Mouse (Mus musculus) adrenal gland, postnatal 36 days (tissue): ENCODE results near the gene Sepsecs. TPM values are rescaled to one million over a fixed set of nuclear protein-coding genes. Genes with fewer than 3 reads are reported as not detected.
"Not testable (repeated sequence)": the region's sequence is repeated elsewhere in the genome, so short reads cannot be mapped to it uniquely, and the experiment has no call there.

ENCODE experiments used
- DNase-seq, 2 experiments: peaks; one replicate each; pipeline ENCODE4 v3.0.0; 2021; ENCODE audit warnings: mixed read lengths in 1 of 2
- long read RNA-seq, 2 experiments: library from polyadenylated mRNA; stranded (forward); transcript quantifications; one replicate each; pipeline ENCODE4 v2.0.0; 2021; ENCODE audit warnings: borderline sequencing depth in 2 of 2
- total RNA-seq, 2 experiments: library from RNA; stranded (reverse); gene quantifications; 2 replicates each; pipeline ENCODE4 v1.2.3; 2021

The Sepsecs gene
- total RNA-seq = 10 to 100 TPM; 15.0 to 18.7 TPM
- long read RNA-seq, experiment 1, full-length matches to known transcripts = 7 of 7 reads
- long read RNA-seq, experiment 1, partial matches to known transcripts = 0 of 7 reads
- long read RNA-seq, experiment 1, other reads (novel, unspliced or antisense) = 0 of 7 reads
- long read RNA-seq, experiment 2, full-length matches to known transcripts = 1 of 2 reads
- long read RNA-seq, experiment 2, partial matches to known transcripts = 0 of 2 reads
- long read RNA-seq, experiment 2, other reads (novel, unspliced or antisense) = 1 of 2 reads

DNA sequence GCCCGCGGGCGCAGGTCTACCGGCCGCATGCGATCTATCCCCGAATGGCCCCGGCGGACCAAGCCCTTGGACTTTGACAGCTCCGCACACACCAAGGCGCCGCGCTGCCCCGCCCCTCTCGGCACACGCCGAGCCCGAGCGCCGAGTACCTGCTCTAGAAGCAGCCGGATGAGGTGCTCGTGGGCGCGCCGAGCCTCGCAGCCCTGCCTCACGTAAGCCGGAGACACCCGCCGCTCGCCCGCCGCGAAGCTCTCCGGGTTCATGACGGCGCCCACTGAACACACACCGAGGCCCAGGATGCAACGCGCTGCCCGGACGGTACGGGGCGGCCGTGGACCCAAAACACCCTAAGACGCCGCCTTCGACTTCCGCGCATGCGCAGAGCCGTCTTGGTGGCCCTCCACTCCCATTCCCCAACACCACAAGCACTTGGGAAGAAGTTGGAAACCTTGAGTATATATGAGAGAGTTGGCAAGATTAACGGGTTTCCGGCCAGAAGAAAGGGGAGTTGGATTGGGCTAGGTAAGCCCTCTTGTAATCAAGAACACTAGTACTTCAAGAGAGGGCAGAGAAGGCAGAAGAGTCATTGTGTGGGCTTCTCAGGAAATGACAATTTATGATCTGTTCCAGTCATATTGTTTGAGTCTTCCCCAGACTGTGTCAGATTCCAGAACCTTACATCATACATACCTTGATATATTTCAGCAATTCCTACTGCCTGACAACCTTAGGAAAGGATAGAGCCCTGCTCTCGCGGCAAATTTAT lies at the start of gene Sepsecs:
Gene Sepsecs, minus strand, starts transcription at position 283 of the 766 bp plus-strand sequence.
- peak; percentile 94 to 96 for DNase-seq

- no peak for DNase-seq
These were observed 47.4 kb upstream of the Sepsecs start for GRCm38 (mm10) chr5:52716742-52717448.

DNA sequence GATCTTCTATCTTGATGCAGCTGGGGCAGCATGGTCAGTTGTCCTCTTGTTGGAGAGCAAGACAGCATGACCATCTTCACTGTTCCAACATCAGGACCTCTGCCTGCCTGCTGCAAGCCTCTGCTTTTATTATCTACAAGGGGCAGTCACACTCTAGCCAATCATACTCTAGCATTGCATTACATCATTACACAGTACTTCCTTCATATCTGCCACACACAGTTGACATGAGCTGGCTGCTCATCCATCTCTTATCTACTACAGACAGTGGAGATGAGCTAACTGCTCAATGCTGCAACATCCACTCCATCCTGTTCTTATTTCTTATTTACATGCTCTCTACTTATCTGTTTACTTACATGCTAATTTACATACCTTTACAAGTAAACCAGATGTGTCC lies 43.2 kb upstream of the Sepsecs start:
- no peak for DNase-seq

DNA sequence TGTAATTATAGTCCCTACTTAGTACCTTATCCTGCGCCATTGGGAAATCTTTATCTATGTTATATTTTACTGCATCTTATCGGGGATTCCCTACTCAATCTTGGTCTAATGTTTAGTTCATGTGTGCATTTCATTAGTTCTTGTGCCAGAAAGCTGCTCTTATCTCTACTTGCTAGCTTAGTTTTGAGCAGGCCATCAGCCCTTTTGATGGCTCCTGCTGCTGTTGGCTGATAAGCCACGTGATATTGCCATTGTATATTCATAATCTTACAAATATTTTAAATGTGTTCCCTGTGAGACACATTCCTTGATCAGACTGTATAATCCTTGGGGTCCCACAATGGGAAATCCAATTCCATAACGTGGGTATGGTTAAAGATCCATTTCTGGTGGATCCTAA lies 35.1 kb upstream of the Sepsecs start:
- no peak for DNase-seq

GRCm38 (mm10) chr5:52697882-52698440 lies 28.5 kb upstream of the Sepsecs start:
- not testable (repeated sequence) for DNase-seq

DNA sequence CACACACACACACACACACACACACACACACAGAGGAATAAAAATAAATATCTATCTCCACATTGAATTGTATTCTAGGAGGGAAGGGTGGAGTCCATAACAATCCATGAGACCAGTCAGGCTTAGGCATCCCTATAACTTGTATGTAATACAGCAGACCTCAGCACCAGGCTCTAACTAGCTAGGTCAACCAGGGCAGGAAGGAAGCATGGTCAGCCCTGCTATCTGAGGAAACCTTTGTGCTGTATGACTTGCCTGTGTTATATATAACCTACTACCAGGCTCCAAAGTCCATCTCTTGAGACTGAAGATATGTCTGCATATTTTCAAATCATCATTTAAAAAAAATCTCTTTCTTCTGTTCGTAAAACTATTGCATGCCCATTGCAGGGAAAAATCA lies 27.8 kb upstream of the Sepsecs start:
- no peak for DNase-seq

GRCm38 (mm10) chr5:52687741-52688455 lies 18.4 kb upstream of the Sepsecs start:
- no peak for DNase-seq

- DNase-seq = no peak
These were observed 11.6 kb upstream of the Sepsecs start for GRCm38 (mm10) chr5:52681111-52681510.

- DNase-seq = no peak
These were observed 10.7 kb upstream of the Sepsecs start for GRCm38 (mm10) chr5:52680191-52680590.

- no peak for DNase-seq
These were observed 9.1 kb upstream of the Sepsecs start for GRCm38 (mm10) chr5:52678498-52679070.

DNA sequence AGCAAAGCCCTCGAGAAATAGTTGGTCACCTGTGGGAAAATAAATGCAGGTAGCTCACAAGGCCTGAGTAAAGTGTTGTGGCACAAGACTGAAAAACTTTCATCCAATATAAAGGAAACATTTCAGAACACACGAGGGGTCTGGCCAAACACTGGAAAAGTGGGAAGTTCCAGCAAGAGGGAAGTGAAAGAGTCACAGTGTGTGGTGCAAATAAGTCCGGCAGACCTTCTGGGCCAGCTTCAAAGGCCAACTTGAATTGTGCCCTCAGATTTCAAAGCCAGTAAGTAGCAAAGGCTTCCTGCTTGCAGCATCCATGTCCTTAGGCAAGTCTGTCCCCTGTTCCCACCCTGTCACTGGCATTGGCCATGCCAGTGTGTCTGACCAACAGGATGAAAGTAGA lies 7.6 kb upstream of the Sepsecs start:
- no peak for DNase-seq

DNA sequence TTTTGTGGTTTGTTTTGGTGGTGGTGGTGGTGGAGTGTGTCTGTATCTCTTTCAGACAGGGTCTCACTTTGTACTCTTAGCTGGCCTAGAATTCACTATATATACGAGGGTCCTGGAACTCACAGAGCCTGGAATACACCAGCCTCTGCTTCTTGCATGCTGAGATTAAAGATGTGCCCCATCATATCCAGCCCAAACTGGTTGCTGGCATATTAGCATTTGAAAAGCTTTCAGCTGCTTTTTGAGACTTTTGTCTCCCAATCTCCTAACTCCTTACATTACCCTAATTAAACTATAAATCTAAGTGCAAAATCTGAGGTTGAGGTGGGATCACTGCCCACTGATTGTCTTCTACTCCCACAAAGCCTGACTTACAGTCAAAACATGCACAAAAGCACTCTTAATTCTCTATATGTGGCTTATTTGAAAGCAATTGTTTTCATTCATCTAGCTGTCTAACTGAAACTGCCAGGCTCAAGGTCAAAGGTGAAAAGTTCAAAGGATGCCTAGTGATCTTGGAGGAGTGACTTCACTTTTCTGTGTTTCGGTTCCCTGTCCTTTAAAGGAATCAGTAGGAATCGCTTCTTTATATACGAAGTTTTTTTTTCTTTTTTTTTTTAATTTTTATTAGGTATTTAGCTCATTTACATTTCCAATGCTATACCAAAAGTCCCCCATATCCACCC lies 5.0 kb upstream of the Sepsecs start:
- DNase-seq = no peak

DNA sequence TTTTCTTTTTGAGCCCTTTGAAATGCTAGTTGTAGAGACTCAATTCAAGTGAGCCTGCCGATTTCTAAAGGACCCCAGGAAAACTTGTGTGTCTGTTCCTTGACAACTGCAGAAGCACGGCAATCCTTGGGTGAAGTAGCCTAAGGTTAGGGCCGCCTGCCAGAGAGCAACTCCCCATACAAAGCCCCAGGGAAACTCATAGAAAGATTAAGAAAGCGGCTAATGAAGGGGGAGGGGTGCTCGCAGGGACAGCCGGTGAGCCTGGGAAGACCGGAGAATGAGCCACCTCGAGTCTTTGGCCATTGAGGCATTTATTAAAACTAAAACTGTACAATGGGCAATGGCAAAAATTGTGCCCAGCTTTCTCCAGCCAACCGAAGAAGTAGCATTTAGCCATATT lies 3.8 kb upstream of the Sepsecs start:
- peak in 1 of 2 experiments; percentile 29 for DNase-seq

- DNase-seq = no peak
These were observed 1.2 kb upstream of the Sepsecs start for GRCm38 (mm10) chr5:52670745-52671144.

DNA sequence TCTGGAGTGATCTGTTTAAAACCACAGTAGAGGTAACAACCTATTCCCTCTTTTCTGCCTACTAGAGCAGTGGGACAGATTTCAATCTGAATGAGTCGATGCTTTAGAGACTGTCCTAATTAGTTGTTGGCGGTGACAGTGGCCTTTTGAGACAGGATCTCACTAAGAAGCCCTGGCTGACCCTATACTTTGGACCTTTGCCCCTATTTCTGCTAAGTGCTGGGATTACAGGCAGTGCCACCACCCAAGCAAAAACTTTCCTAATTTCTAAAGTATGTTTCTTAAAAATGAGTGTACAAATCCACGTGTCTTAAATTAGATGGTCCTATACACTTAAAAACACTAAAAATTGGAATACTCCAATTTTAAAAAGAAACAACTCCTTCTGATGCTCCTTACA lies 2.7 kb downstream of the Sepsecs start:
- no peak for DNase-seq

GRCm38 (mm10) chr5:52657957-52658356 lies 11.6 kb downstream of the Sepsecs start:
- no peak for DNase-seq

DNA sequence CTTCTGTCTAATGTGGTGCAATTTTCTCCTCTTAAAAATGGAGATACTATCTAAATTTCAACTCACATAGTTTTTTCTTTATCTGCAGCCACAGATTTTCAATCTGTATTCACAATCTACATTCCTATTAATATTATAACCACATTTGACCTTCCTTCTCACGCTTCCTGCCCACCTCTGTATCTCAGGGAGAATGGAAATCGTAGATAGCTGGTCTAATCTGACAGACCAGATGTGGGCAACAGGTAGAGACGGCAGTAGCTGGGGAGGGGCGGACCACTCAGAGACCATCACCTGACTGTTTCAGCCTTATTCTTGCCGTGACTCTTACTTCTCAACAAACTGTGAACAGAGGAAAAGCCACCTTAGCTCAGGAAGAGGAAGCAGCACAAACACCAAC lies 12.2 kb downstream of the Sepsecs start:
- DNase-seq = no peak

DNA sequence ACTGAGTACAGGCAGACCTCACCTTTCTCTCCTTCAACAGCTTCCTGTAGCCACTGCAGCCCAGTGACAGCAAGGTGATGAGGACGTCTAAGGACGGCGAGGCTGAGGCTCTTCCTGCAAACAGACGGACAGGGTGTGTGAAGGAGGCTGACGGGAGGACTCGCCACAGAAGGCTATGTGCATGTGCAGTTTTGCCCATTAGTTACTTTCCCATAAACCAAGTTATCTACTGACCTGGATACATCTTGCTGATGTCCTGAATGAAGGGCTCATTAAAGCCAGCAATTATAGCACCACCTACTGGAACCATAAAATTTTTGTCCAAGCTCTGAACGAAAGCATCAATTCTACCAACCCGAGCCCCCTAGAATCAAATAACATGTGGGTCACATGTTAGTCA lies 13.5 kb downstream of the Sepsecs start:
- DNase-seq = no peak

DNA sequence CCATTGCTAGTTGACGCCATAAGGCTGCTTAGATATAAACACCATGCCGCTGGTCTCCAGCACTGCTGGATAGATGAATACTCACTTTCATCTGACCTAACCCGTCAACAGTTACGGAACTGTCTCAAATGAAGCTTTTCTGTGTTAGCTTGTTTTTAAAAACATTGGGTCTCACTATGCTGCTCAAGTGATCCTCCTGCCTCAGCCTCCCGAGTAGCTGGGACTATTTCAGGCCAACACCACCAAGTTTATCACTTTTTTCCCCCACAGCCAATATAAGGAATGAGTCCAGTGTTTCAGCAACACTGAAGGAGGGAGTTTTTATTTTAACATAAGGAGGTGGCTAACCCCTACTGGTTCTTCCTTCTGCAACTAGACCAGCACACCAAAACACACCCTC lies 14.5 kb downstream of the Sepsecs start:
- no peak for DNase-seq

- no peak for DNase-seq
These were observed 16.9 kb downstream of the Sepsecs start for GRCm38 (mm10) chr5:52652606-52653005.

DNA sequence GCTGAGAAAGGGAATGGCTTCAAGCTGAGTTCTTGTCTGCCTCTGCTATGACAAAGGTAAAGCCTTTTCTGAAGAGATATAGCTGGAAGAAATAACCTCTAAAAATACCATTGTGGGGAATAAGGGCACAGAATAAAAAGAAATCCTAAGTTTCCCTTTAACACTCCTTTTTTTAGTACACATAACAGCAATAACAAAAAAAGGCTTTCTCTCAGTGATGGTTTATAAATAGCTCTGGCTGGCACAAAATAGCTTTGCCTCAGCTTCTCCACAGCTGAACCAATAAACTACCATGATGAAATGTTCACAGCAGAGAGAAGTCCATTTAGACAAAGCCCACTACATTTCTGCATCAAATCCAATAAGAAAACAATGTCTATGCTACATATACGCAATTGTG lies 17.4 kb downstream of the Sepsecs start:
- no peak for DNase-seq
